ENCODE assay signal across 12 mouse cellular contexts in the genomic region with DNA sequence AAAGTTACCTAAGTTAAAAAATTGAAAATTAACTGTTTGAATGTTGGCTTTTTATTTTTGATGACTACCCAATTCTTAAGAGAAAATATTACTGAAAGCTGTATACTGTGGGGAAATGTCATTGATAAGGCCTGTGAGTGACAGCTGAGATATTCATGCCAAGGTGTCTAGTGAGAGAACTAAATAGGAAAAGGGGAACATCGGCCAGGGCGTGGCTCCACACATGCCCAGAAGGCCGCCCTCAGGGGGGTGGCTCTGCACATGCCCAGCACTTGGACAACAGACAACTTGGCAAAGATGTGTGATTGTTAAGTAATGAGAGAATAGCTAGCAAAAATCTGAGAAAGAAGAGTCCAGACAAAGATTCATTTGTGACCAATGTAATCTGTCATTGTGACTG.
DNase-seq lines count a peak whose midpoint lies in the region; ATAC-seq and TF ChIP-seq lines count a peak whose summit lies in the region.
"Had no signal": no experiment of that assay in that cellular context is flagged by ENCODE, and none has a peak within 500 bp of the region (broad histone marks: within the 10 kb centered on the region; RNA-seq: fewer than 3 reads in every experiment).

No protein-coding gene starts in this region.

- H3K9ac ChIP-seq in forebrain, postnatal 0 days, result no peak overlapping the region
- H3K9ac ChIP-seq in forebrain, embryonic 13.5 days, result no peak overlapping the region
- H3K9ac ChIP-seq: midbrain, embryonic 12.5 days; neural tube, embryonic 12.5 days had no signal

- H3K27ac ChIP-seq in forebrain, postnatal 0 days (ENCODE audit: low read depth, low read length), result no peak overlapping the region
- H3K27ac ChIP-seq in forebrain, embryonic 13.5 days, result no peak overlapping the region
- H3K27ac ChIP-seq: midbrain, embryonic 12.5 days; neural tube, embryonic 12.5 days had no signal

- H3K4me2 ChIP-seq in forebrain, postnatal 0 days (ENCODE audit: low read depth), result no peak overlapping the region
- no peak overlapping the region for H3K4me2 ChIP-seq in forebrain, embryonic 13.5 days
- H3K4me2 ChIP-seq: midbrain, embryonic 12.5 days; neural tube, embryonic 12.5 days had no signal

- no peaks in the 10 kb centered on the region for H3K4me1 ChIP-seq in forebrain, postnatal 0 days (ENCODE audit: insufficient read depth)
- H3K4me1 ChIP-seq in forebrain, embryonic 13.5 days, result 0 out of 2 replicates have a peak, but pooled peaks cover 3% of the 10 kb centered on the region
- H3K4me1 ChIP-seq: midbrain, embryonic 12.5 days; neural tube, embryonic 12.5 days had no signal

- no peak for DNase-seq in forebrain, postnatal 0 days
- peak; percentile 88 for DNase-seq in left cerebral cortex, postnatal 4 days
- DNase-seq in left cerebral cortex, adult 11 months (ENCODE audit: low spot score), result no peak
- peak; percentile 83 to 86 for DNase-seq in cerebellum, adult 18-20 months
- peak; percentile 22 for DNase-seq in heart, postnatal 4 days
- DNase-seq in gastrocnemius, adult 8-10 months (ENCODE audit: low spot score in 2 of 2), result no peak
- DNase-seq: B cell, adult 2 months had no signal

- no peaks in the 10 kb centered on the region for H3K9me3 ChIP-seq in forebrain, postnatal 0 days (ENCODE audit: low read length)
- H3K9me3 ChIP-seq in forebrain, embryonic 13.5 days (replicated peaks), result no peaks in the 10 kb centered on the region
- H3K9me3 ChIP-seq: midbrain, embryonic 12.5 days; neural tube, embryonic 12.5 days had no signal

- 71% methylated on average over 3 of the region's 3 CpGs for WGBS in forebrain, postnatal 0 days
- WGBS in forebrain, embryonic 13.5 days, result 90% methylated on average over 3 of the region's 3 CpGs

- H3K36me3 ChIP-seq in forebrain, postnatal 0 days (ENCODE audit: insufficient read depth), result peaks cover 4% of the 10 kb centered on the region; the same call in 1 of the 2 replicates
- peaks cover 14% of the 10 kb centered on the region; the same call in 1 of the 2 replicates for H3K36me3 ChIP-seq in forebrain, embryonic 13.5 days (ENCODE audit: poor library complexity, severe bottlenecking)
- H3K36me3 ChIP-seq: neural tube, embryonic 12.5 days had no signal

- no peak for TF ChIP-seq CTCF in forebrain, postnatal 0 days (IDR thresholded peaks at IDR 0.05; ENCODE audit: low read depth)

- no peaks in the 10 kb centered on the region for H3K27me3 ChIP-seq in forebrain, postnatal 0 days (ENCODE audit: insufficient read depth, low read length)
- H3K27me3 ChIP-seq in forebrain, embryonic 13.5 days, result no peaks in the 10 kb centered on the region
- H3K27me3 ChIP-seq: midbrain, embryonic 12.5 days; neural tube, embryonic 12.5 days; Patski had no signal

- ATAC-seq in forebrain, postnatal 0 days, result peak; percentile 32; the same call in 1 of the 2 replicates
- ATAC-seq in forebrain, embryonic 13.5 days, result no peak
- no peak for ATAC-seq in megakaryocyte progenitor cell, adult 5-6 weeks (replicated peaks; ENCODE audit: poor library complexity)
- ATAC-seq: Patski had no signal

- H3K4me3 ChIP-seq in forebrain, postnatal 0 days (ENCODE audit: low read depth, low read length), result no peak overlapping the region
- H3K4me3 ChIP-seq in forebrain, embryonic 13.5 days, result no peak overlapping the region
- H3K4me3 ChIP-seq: midbrain, embryonic 12.5 days; neural tube, embryonic 12.5 days had no signal

- intact Hi-C loops in left cerebral cortex, postnatal 4 days (cut with DNase I), result no loop called here

Comparison
In these comparisons a context has a peak if more than half of its experiments do, and no peak if none do; other contexts are left out.
1. DNase-seq: peak in left cerebral cortex, postnatal 4 days (single experiment), cerebellum, adult 18-20 months (2 of 2) and heart, postnatal 4 days (single experiment); none in forebrain, postnatal 0 days (single experiment), left cerebral cortex, adult 11 months (single experiment) and gastrocnemius, adult 8-10 months (0 of 2).